Mouse (Mus musculus) kidney, embryonic 14.5 days (tissue): Measurements from ENCODE around the gene Folr2. TPM values are rescaled to one million over a fixed set of nuclear protein-coding genes. Genes with fewer than 3 reads are reported as not detected.

ENCODE experiments used
- ATAC-seq: fragments of 200-750 bp; cut with Nextera tagmentation; 2 replicates; pipeline ENCODE4 v1.8.0; 2017; ENCODE audit warnings: moderate number of reproducible peaks, mild to moderate bottlenecking, moderate TSS enrichment, moderate library complexity; ENCODE audit not compliant: low FRiP score, low TSS enrichment
- H3K27ac ChIP-seq: fragments of 300-500 bp; sonication (generic); 2 replicates; pipeline ENCODE4 v1.5.1; 2014; ENCODE audit warnings: low read depth, mild to moderate bottlenecking, low read length, moderate library complexity, mixed read lengths
- H3K27me3 ChIP-seq: fragments of 300-500 bp; sonication (generic); 2 replicates; pipeline ENCODE4 v1.6.1; 2014; ENCODE audit warnings: mild to moderate bottlenecking, low read length; ENCODE audit not compliant: control insufficient read depth, insufficient read depth
- H3K36me3 ChIP-seq: fragments of 300-500 bp; sonication (generic); 2 replicates; pipeline ENCODE4 v1.6.1; 2014; ENCODE audit warnings: low read length, mixed read lengths; ENCODE audit not compliant: control insufficient read depth, insufficient read depth
- H3K4me1 ChIP-seq: fragments of 300-500 bp; sonication (generic); 2 replicates; pipeline ENCODE4 v1.6.1; 2014; ENCODE audit warnings: low read length, mixed read lengths; ENCODE audit not compliant: control insufficient read depth, insufficient read depth
- H3K4me2 ChIP-seq: fragments of 300-500 bp; sonication (generic); replicated peaks from 2 replicates; pipeline ENCODE4 v1.6.1; 2014; ENCODE audit warnings: low read depth, mild to moderate bottlenecking, low read length
- H3K4me3 ChIP-seq: fragments of 300-500 bp; sonication (generic); 2 replicates; pipeline ENCODE4 v1.5.1; 2014; ENCODE audit warnings: mild to moderate bottlenecking, low read length
- H3K9ac ChIP-seq: fragments of 300-500 bp; sonication (generic); 2 replicates; pipeline ENCODE4 v1.6.1; 2014; ENCODE audit warnings: low read depth, mild to moderate bottlenecking, low read length, moderate library complexity
- H3K9me3 ChIP-seq: fragments of 300-500 bp; sonication (generic); 2 replicates; pipeline ENCODE4 v1.6.1; 2016; ENCODE audit warnings: low read length; ENCODE audit not compliant: control insufficient read depth
- WGBS: fragments of 180-500 bp; shearing (Covaris S2); extraction: QIAGEN DNeasy Blood & Tissue Kit; methylation state at CpG from one replicate; pipeline ENCODE4 v1.1.7; 2014; 5-methylcytosine and 5-hydroxymethylcytosine counted together
- polyA plus RNA-seq: library from polyadenylated mRNA; unstranded; fragments of >200 nt; fragmentation: Nextera tagmentation; extraction: Ambion mirVana; gene quantifications from 2 replicates; pipeline ENCODE4 v1.2.1, GENCODE M21; 2014

Folr2 gene
- polyA plus RNA-seq, 1 experiment from 2014 or later = 1.6 TPM

- WGBS = 36% methylated on average over 9 of the region's 9 CpGs
- H3K4me3 ChIP-seq = peak overlapping the region; percentile 59
- peak overlapping the region; percentile 30 for H3K4me2 ChIP-seq
- peaks cover 6% of the 10 kb centered on the region; the same call in 1 of the 2 replicates for H3K36me3 ChIP-seq
- H3K4me1 ChIP-seq = 0 out of 2 replicates have a peak, but pooled peaks cover 5% of the 10 kb centered on the region
- H3K9me3 ChIP-seq = no peaks in the 10 kb centered on the region
- no peak for ATAC-seq
- H3K27ac ChIP-seq = peak overlapping the region; percentile 47; the same call in 1 of the 2 replicates
- peak overlapping the region; percentile 44 for H3K9ac ChIP-seq
- no peaks in the 10 kb centered on the region for H3K27me3 ChIP-seq
These were observed 38.7 kb upstream of the Folr2 start for GRCm38 (mm10) chr7:101895695-101896094.

DNA sequence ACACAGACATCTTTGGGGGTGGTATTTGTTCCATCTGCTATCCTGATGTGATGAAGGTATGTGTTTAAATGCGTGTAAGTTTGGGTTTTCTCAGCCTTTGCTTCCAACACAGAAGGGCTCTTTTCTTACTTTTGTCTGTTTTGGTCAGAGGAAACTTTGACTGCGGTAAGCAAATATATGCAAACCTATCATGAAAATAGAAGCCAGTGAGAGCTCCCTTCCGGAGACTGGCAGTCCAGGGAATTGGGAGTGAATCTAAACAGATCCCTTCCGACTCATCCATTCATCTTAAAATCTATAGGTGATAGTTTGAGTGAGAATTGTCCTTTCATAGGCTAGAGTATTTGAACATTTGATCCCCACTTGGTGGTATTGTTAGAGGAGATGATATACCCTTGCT is 31.5 kb upstream of the Folr2 start:
- H3K9ac ChIP-seq = no peak overlapping the region
- no peak for ATAC-seq
- no peaks in the 10 kb centered on the region for H3K36me3 ChIP-seq
- no peak overlapping the region for H3K4me3 ChIP-seq
- H3K27me3 ChIP-seq = no peaks in the 10 kb centered on the region
- H3K4me1 ChIP-seq = no peaks in the 10 kb centered on the region
- H3K9me3 ChIP-seq = no peaks in the 10 kb centered on the region
- WGBS = 87% methylated on average over 4 of the region's 4 CpGs
- no peak overlapping the region for H3K4me2 ChIP-seq
- H3K27ac ChIP-seq = no peak overlapping the region

GRCm38 (mm10) chr7:101886274-101886673 is 29.3 kb upstream of the Folr2 start:
- Histone ChIP-seq H3K27me3 (no peaks in the 10 kb centered on the region), H3K4me3 (no peak overlapping the region), H3K4me2 (no peak overlapping the region), H3K27ac (no peak overlapping the region), H3K36me3 (no peaks in the 10 kb centered on the region), H3K9ac (no peak overlapping the region), H3K9me3 (no peaks in the 10 kb centered on the region), H3K4me1 (0 out of 2 replicates have a peak, but pooled peaks cover 4% of the 10 kb centered on the region)
- ATAC-seq = no peak
- 87% methylated on average over 6 of the region's 6 CpGs for WGBS

DNA sequence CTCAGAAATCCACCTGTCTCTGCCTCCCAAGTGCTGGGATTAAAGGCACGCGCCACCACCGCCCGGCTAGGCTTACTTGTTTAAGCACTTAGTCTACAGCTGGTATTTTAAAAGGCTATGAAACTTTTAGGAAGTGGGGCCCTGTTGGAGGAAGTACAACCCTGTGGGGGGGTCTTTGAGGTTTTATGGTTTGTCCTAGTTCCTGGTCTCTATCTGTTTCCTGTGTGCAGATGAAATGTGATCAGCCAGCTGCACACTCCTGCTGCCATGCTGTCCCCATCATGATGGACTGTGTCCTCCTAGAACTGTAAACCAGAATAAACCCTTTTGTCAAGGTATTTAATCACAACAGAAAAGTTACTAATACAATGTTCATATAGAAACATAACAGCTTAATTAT is 27.2 kb upstream of the Folr2 start:
- no peak overlapping the region for H3K4me3 ChIP-seq
- H3K4me1 ChIP-seq = 0 out of 2 replicates have a peak, but pooled peaks cover 4% of the 10 kb centered on the region
- no peak overlapping the region for H3K4me2 ChIP-seq
- H3K9me3 ChIP-seq = no peaks in the 10 kb centered on the region
- H3K9ac ChIP-seq = no peak overlapping the region
- ATAC-seq = no peak
- H3K27ac ChIP-seq = no peak overlapping the region
- H3K36me3 ChIP-seq = no peaks in the 10 kb centered on the region
- no peaks in the 10 kb centered on the region for H3K27me3 ChIP-seq
- WGBS = 99% methylated on average over 4 of the region's 4 CpGs

DNA sequence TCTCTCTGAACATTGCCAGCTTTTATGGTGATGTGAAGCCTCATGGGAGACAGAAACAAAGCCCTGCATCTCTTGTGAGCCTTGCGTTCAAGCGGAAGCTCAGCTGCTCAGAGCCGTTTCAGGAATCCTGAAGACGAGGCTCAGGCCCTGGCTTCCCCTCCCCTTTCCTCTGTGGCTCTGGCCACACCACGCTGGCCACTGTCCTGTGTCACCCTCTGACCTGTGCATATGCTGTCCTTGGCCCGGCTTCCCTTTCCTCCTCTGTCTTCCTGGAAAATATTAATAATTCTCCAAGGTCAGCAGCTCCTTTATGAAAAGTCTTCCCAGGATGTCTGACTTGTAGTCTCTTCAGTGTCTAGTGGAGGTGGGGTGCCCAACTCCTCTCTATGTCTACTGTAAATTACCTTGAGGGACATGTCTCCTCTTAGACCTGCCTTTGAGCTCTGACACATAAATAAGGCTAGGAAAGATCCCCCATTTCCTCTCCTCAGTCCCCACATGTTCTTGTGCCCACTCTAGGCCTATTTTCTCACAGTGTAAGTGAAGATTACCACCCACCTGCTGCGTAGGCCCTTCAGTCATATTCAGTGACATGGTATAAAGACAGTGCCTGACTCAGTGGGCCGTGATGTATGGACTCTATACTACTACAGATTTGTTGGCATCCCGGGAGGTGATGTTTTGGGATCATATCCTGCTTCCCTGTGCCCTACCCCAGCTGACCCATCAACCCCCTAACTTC is 25.6 kb upstream of the Folr2 start:
- no peak overlapping the region for H3K4me3 ChIP-seq
- no peak overlapping the region for H3K9ac ChIP-seq
- H3K4me2 ChIP-seq = no peak overlapping the region
- H3K9me3 ChIP-seq = no peaks in the 10 kb centered on the region
- no peak overlapping the region; the same call in 1 of the 2 replicates for H3K27ac ChIP-seq
- H3K36me3 ChIP-seq = no peaks in the 10 kb centered on the region
- WGBS = 69% methylated on average over 9 of the region's 9 CpGs
- no peaks in the 10 kb centered on the region for H3K27me3 ChIP-seq
- 0 out of 2 replicates have a peak, but pooled peaks cover 4% of the 10 kb centered on the region for H3K4me1 ChIP-seq
- ATAC-seq = no peak

DNA sequence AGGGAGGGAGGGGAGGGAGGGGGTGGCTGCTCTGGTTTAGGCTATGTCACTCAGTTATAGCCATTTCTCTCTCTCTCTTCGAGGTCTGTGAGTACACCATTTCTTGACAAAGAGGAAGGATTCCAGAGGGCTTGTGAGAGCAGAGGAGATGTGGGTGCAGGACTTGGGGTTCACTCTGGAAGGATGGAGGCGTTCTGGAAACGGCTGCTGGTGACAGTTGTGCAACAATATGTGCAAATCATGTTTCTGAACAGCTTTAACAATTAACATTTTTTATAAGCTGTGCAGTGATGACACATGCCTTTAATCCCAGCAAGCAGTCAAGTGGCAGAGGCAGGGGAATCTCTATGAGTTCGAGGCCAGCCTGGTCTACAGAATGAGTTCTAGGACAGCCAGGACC is 23.9 kb upstream of the Folr2 start:
- Histone ChIP-seq H3K27me3 (no peaks in the 10 kb centered on the region), H3K36me3 (no peaks in the 10 kb centered on the region), H3K4me2 (no peak overlapping the region), H3K9me3 (no peaks in the 10 kb centered on the region), H3K4me3 (no peak overlapping the region), H3K4me1 (0 out of 2 replicates have a peak, but pooled peaks cover 4% of the 10 kb centered on the region), H3K9ac (no peak overlapping the region), H3K27ac (no peak overlapping the region)
- no peak for ATAC-seq
- WGBS = 79% methylated on average over 4 of the region's 4 CpGs

DNA sequence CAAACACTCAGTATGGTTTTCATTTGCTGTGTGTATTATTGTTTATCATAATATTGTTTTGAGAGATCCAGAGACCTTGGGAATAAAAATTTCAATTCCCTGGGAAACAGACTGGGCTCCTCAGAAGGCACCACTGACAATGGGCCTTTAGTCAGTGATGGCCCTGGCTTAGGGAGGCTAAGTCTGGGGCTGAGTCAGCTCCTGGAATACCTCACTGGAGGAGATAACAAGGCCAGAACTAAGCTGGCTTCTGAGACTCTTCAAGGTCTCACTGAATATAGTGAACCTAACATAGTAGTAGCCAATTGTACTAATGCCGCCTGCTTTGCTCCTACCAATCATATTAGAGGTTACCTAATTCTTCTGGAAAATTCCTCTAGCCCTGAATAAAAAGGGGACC is 19.0 kb upstream of the Folr2 start:
- H3K36me3 ChIP-seq = no peaks in the 10 kb centered on the region
- no peaks in the 10 kb centered on the region for H3K9me3 ChIP-seq
- ATAC-seq = no peak
- H3K27me3 ChIP-seq = no peaks in the 10 kb centered on the region
- H3K9ac ChIP-seq = no peak overlapping the region
- H3K4me3 ChIP-seq = no peak overlapping the region
- H3K4me2 ChIP-seq = no peak overlapping the region
- no peak overlapping the region for H3K27ac ChIP-seq
- H3K4me1 ChIP-seq = no peaks in the 10 kb centered on the region
- WGBS = 97% methylated on average over 1 of the region's 1 CpGs

GRCm38 (mm10) chr7:101871296-101871695 is 14.3 kb upstream of the Folr2 start:
- Histone ChIP-seq H3K9ac (no peak overlapping the region), H3K27ac (peak overlapping the region; percentile 37; the same call in 1 of the 2 replicates), H3K36me3 (no peaks in the 10 kb centered on the region), H3K4me1 (peaks cover 5% of the 10 kb centered on the region; the same call in 1 of the 2 replicates), H3K27me3 (no peaks in the 10 kb centered on the region), H3K4me3 (no peak overlapping the region), H3K9me3 (no peaks in the 10 kb centered on the region), H3K4me2 (no peak overlapping the region)
- no peak for ATAC-seq
- WGBS = 78% methylated on average over 3 of the region's 3 CpGs

DNA sequence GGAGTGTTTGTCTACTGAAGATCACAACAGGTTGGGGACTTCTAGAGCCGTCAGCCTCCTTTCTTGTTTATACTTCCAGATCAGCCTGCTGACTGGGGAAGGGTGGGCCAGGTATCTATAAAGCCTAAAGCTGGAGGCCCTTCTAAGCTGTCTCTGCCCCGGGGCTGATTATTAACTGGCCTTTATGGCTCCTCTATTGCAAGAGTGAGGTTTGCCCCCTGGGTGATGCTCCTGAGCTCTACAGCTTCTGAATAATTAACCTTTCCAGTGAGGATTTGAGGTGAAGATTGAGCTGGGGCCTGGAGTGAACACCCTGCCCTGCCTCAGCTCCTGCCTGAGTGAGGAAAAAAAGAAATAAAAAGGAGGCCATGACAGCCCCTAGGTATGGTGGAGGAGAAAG is 13.6 kb upstream of the Folr2 start, which contains the start of gene Folr1:
Gene Folr1, minus strand, starts transcription at position 160 of the 400 bp plus-strand sequence.
- peaks cover 5% of the 10 kb centered on the region; the same call in 1 of the 2 replicates for H3K4me1 ChIP-seq
- peak within 1 kb of the TSS; percentile 15; the same call in 1 of the 2 replicates for H3K4me2 ChIP-seq
- H3K36me3 ChIP-seq = no peaks in the 10 kb centered on the region
- 0 out of 2 replicates have a peak, but pooled peaks have one; percentile 34 for ATAC-seq
- H3K4me3 ChIP-seq = peak within 1 kb of the TSS; percentile 12; the same call in 1 of the 2 replicates
- WGBS = 29% methylated on average over 2 of the region's 2 CpGs
- no peaks in the 10 kb centered on the region for H3K9me3 ChIP-seq
- H3K27me3 ChIP-seq = no peaks in the 10 kb centered on the region
- H3K9ac ChIP-seq = peak within 1 kb of the TSS; percentile 18; the same call in 1 of the 2 replicates
- H3K27ac ChIP-seq = peak within 1 kb of the TSS; percentile 37; the same call in 1 of the 2 replicates
